Mouse (Mus musculus): ENCODE results near the gene B4galt4. TPM values are rescaled to one million over a fixed set of nuclear protein-coding genes. Genes with fewer than 3 reads are reported as not detected.

The B4galt4 gene
- polyA plus RNA-seq, 1 experiment from 2014 or later = 20.7 TPM

Other genes with a start within 250 kb of the B4galt4 start
- 31.6 and 38.3 TPM in 2 replicates for gene Timmdc1, start 219.6 kb upstream of the B4galt4 start, polyA plus RNA-seq (2016; fragmentation: Nextera tagmentation; extraction: Ambion mirVana)
- gene Poglut1, start 192.0 kb upstream of the B4galt4 start, polyA plus RNA-seq (2016; fragmentation: Nextera tagmentation; extraction: Ambion mirVana) = 70.2 and 72.9 TPM in 2 replicates
- 67.1 and 68.6 TPM in 2 replicates for gene Tmem39a, start 183.6 kb upstream of the B4galt4 start, polyA plus RNA-seq (2016; fragmentation: Nextera tagmentation; extraction: Ambion mirVana)
- gene Arhgap31, start 29.0 kb upstream of the B4galt4 start, polyA plus RNA-seq (2016; fragmentation: Nextera tagmentation; extraction: Ambion mirVana) = 8.7 and 10.1 TPM in 2 replicates
- gene Upk1b, start 58.1 kb downstream of the B4galt4 start, polyA plus RNA-seq (2016; fragmentation: Nextera tagmentation; extraction: Ambion mirVana) = 1.4 and 1.8 TPM in 2 replicates
- gene 4930435E12Rik, start 86.5 kb downstream of the B4galt4 start, polyA plus RNA-seq (2016; fragmentation: Nextera tagmentation; extraction: Ambion mirVana) = not detected in 2 replicates
- 4.3 and 4.6 TPM in 2 replicates for gene Igsf11, start 150.4 kb downstream of the B4galt4 start, polyA plus RNA-seq (2016; fragmentation: Nextera tagmentation; extraction: Ambion mirVana)